Mouse (Mus musculus): ENCODE data around the gene Agbl4.

- TF ChIP-seq POLR2A (IDR thresholded peaks at IDR 0.05; ENCODE audit: insufficient read depth, low read depth, low read length) (no peak), CTCF (IDR thresholded peaks at IDR 0.05; ENCODE audit: insufficient read depth, low read depth, low read length) (no peak)
These were observed 932.0 kb downstream of the Agbl4 start for GRCm38 (mm10) chr4:111329501-111329900.

Data from olfactory bulb, adult 2 months (tissue).